Mouse (Mus musculus): ENCODE measurements around the gene Mad2l2. TPM values are rescaled to one million over a fixed set of nuclear protein-coding genes. Genes with fewer than 3 reads are reported as not detected.
"Not testable (repeated sequence)": the region's sequence is repeated elsewhere in the genome, so short reads cannot be mapped to it uniquely, and the experiment has no call there.

Mad2l2 gene
- polyA plus RNA-seq, 1 experiment from 2014 or later, result 42.1 TPM

DNA sequence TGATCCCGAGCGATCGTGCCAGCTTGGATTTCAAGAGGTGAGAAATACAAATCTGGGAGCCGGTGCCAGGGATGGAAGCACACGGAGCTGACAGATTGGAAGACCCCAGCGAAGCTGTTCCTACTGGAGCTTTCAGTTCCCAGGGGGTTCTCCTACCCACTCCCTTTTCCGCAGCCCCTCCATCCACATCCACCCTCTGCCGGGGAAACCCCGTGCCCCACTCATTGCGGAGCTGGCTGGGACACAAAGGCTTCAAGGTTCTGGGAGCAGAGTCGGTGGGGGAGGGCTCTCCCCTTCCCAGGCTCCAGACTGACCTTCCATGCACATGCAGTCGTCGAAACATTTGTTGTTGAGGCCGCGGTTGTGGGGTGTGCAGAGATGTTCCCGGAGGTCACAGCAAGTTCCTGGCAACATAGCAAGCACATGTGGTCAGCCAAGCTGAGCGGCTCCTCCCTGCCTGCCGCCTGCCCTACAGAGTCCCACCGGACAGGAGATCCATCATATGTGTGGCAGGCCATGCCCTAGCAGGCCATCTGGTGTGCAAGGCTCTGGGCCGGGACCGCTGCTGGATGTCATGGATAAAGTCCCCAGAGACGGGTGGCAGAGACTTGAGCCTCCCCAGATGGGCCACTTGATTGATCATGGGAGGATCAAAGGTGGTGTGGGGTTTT, 22.4 kb upstream of the Mad2l2 start:
- no peak for DNase-seq (ENCODE audit: low spot score)

DNA sequence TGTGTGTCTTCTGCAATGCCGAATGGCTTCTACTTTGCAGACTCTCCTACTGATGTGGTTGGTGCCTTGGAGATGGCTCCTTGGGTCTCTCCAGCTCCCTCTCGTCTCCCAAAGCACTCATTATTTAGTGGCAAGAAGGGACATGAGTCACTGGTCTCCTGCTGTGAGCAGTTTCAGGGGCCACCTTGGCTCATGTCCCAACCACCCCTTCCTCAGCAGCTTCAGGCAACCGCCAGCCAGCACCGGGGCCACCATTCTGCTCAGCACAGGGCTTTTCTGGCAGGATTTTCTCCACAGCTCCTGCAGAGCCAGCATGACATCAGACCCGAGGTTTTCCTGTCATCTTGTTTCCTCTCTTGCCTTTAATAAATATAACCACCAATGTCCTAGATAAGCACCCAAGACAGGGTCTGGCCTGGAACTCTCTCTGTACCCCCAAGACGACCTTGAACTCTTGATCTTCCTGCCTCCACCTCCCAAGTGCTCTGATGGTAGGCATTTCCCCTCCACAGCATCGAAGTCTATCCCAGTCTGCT, 21.6 kb upstream of the Mad2l2 start:
- DNase-seq (ENCODE audit: low spot score), result no peak

GRCm38 (mm10) chr4:148109215-148109614, 21.0 kb upstream of the Mad2l2 start:
- no peak for DNase-seq (ENCODE audit: low spot score)

GRCm38 (mm10) chr4:148112519-148112918, 17.7 kb upstream of the Mad2l2 start:
- DNase-seq (ENCODE audit: low spot score), result no peak

DNA sequence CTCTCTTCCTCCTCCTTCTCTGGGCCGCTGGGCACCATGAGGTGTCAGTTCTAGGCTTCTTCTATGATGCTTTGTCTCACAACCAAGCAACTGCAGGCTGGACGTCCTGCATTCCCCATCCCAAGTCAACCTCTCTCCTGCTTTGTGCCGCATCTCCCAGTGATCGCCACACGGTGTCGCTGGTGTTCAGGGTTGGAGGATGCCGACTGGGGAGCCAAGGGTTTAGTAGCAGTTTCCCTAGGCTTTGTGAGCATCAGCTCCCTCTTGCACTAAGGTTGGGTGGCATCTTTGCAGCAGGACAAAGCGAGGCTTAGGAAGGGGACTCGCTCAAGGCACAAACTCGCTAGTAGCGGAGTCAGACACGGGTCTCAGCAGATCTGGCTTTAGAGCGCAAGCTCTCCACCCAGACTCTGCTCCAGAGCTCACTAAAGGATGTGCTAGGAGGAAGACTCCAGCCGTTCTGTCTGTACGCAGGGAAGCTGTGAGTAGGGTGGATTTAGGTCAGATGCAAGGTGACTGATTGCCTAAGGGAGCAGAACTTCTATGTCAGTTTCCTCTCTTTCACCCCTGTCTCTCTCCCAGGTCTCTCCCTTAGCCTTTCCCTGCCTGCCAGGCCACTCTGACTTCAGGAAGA, 15.3 kb upstream of the Mad2l2 start:
- DNase-seq (ENCODE audit: low spot score), result peak; percentile 82

DNA sequence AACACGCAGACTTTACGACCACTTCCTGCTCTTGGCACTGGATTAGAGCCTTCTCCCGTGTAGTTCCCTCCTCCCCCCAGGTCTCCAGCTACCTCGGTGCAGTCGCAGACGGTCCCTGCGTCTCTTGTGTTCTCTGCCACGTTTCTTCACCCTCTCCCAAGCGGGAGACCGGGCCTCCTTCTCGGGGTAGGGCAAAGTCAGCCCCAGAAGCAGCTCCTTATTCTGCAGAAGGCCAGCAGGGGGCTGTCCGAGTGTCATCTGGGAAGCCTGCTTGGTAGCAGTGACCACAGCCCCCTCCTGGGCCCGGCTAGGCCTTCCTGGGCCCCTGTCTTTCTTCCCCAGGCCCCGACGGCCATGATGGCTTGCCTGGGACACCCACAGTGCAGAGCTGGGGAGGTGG, 14.7 kb upstream of the Mad2l2 start:
- DNase-seq (ENCODE audit: low spot score), result no peak

DNA sequence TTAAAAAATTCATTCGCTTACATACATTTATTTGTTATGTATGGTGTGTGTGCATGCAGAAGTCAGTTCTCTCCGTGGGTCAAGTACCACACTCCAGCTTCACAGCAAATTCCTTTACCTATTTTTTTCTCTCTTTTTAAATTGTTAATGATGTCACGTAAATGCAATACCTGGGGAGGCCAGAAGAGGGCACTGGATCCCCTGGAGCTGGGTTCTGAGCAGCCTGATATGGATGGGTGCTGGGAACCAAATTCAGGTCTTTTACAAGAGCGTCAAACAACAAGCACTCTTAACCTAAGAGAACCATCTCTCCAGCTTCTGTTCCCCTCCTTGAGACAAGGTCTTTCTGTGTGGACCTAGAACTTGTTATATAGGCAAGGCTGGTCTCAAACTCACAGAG, 13.5 kb upstream of the Mad2l2 start:
- DNase-seq (ENCODE audit: low spot score), result no peak

GRCm38 (mm10) chr4:148117392-148117791, 12.8 kb upstream of the Mad2l2 start:
- no peak for DNase-seq (ENCODE audit: low spot score)

GRCm38 (mm10) chr4:148119578-148119977, 10.6 kb upstream of the Mad2l2 start:
- DNase-seq (ENCODE audit: low spot score), result not testable (repeated sequence)

DNA sequence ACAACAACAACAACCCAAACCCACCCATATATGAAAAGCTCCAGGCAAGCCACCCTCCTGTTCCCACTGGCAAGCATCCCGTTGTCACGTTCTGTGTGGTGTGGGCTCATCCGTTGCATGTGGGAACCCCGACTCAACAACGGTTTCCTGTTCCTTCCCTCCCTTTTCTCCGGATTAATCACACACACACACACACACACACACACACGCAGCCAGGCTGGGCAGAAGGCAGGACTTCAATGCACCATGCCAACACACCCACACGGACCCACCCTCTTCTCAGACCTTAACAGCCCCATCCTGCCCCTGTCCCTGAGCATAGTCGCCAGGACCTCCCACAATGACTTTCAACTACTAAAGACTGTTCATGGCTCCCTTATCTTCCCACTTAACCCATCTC, 9.6 kb upstream of the Mad2l2 start:
- no peak for DNase-seq (ENCODE audit: low spot score)

DNA sequence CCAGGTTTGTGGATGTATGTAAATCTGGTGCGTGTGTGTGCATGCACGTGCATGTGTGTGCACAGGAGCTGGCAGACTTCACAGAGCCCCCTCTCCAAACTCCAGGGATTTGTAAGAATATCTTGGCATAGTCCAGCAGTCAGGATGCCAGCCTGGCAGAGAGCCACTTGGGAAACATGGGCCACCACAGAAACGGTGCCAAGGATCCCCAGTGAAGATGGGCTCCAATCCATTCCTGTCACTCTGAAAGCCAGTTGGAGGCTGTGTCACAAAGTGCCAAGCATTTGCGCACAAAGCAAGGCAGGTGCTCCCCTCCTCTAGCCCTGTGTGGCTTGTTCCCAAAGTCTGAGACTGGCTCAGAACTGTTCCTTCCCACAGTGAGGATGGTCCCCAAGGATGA, 8.8 kb upstream of the Mad2l2 start:
- no peak for DNase-seq (ENCODE audit: low spot score)

DNA sequence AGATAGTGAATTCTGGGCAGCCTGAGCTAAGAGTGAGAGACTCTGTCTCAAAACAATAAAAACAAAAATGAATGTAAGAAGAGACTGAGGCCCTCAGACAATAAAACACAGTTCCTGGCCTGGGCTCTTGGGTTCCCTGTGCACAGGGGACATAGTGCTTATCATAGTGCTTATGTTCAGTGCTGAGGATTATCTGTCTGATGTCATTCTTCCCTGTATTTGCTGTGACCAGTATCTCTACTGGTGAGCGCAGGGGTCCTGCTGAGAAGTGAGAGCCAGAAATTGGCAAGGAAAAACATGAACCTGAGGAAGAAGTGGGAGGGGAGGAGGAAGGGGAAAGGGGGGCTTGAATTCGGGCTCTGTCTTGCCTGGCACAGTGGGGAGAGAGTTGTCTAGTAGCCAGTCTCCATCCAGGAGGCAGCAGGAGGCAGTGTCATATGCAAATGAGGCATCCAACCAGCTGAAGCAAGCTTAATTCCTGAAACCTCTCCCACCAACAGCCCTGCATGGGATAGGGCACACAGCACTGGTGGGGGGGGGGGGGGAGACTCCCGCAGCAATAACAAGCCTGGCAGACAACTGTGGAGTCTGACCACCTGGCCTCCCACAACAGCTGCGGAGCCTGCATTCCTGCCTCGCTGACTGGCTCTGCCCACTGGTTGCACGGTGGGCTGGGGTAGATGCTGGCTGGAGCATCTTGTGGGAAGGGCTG, 8.0 kb upstream of the Mad2l2 start:
- DNase-seq (ENCODE audit: low spot score), result no peak

GRCm38 (mm10) chr4:148122694-148123066, 7.5 kb upstream of the Mad2l2 start:
- DNase-seq (ENCODE audit: low spot score), result no peak

- DNase-seq (ENCODE audit: low spot score), result no peak
Observed at GRCm38 (mm10) chr4:148128241-148128640, 1.9 kb upstream of the Mad2l2 start.

GRCm38 (mm10) chr4:148128672-148129071, 1.5 kb upstream of the Mad2l2 start:
- DNase-seq (ENCODE audit: low spot score), result no peak

DNA sequence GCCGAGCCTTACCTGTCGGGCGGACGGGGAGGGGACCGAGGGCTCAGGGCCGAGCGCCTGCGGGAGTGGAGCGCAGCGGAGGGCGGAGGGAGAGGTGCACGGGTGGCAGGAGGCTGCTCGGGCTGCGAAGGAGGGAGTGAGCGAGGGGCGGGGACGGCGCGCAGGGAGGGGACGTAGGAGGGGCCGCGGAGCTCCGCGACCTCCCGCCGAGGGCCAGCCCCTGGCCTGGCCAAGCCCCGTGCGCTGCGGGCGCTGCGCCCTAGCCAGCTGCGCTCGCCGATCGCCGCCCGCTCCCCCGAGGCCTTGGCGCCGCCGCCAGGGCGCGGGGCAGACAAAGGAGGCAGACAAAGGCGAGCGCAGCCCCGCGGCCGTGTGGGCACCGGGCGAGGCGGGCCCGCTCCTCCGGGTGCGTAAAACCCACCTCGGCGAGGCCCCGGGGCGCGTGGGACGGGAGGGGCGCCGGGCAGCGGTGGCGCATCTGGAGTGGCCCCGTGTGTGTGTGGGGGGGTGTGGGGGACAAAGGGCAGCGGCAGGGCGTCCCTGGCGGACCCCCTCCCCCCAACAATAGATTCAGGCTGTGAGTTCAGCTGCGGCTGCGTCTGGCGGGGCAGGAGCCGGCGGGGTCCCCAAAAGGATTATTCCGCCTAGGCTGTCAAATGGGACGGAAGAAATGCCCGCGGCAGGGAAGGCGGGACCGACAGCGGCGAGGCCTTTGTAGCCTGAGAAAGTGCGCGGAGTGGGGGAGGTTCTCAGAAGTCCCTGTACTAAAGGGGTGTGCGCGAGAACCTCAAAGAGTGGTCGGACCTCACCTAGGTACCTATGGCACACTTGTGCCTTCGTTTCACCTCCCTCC, 603 bp downstream of the Mad2l2 start, which contains the start of gene Draxin:
Gene Draxin, minus strand, starts transcription at position 138 of the 853 bp plus-strand sequence.
- no peak for DNase-seq (ENCODE audit: low spot score)

DNA sequence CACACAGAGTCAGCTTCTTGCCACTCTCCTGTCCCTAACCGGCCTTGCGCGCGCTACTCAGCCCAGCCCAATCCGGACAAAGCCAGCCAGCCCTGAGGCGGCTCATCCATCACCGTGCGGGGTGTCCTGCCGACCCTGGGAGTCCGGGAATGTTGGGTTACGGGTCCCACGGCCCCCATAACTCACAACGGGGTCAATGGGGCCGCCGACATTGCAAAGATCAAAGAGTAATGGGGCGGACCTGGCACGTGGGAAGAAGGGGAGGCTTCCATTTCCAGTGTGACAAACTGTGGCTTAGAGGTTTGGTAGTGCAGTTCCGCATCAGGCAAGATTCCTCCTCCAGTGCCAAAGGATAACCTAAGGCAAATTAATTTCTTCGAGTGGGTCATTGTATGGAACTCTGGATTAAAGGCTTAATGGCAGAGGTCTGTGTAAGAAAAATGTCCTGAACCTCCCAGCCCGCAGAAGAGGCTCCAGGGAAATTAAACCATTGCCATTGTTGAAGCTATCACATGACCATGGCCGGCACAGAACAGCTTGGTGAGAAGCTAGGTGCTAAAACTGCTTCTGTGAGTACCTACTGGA, 1.4 kb downstream of the Mad2l2 start:
- DNase-seq (ENCODE audit: low spot score), result no peak

DNA sequence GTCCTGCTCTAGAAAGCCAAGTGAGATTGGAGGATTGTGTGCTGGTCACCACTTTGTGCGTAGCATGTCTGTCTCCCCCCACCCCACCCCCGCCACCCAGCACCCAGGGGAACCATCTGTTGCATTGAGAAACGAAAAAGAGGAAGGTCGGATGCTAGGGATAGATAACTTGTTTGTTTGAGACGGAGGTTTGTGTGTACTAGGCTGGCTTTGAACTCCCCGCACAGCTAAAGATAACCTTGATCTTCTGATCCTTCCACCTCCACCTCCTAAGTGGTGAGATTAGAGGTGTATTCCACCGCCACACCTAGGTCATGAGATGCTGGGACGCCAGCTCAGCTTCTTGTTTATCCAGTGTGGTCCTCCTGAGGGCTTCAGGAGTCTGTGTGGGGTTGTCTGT, 4.8 kb downstream of the Mad2l2 start:
- DNase-seq (ENCODE audit: low spot score), result no peak

- no peak for DNase-seq (ENCODE audit: low spot score)
Observed at GRCm38 (mm10) chr4:148137503-148137902, 7.3 kb downstream of the Mad2l2 start.

GRCm38 (mm10) chr4:148139767-148140097, 9.5 kb downstream of the Mad2l2 start:
- DNase-seq (ENCODE audit: low spot score), result no peak
